Mouse (Mus musculus) left cerebral cortex, adult 8-10 months (tissue): ENCODE data around the gene Zfp346. TPM values are rescaled to one million over a fixed set of nuclear protein-coding genes. Genes with fewer than 3 reads are reported as not detected.
"Not testable (repeated sequence)": the region's sequence is repeated elsewhere in the genome, so short reads cannot be mapped to it uniquely, and the experiment has no call there.

Source experiments
- DNase-seq, 2 experiments: peaks; one replicate each; pipeline ENCODE4 v3.0.0; 2022; ENCODE audit warnings: low spot score in 2 of 2
- total RNA-seq, 4 experiments: library from RNA; stranded (reverse); gene quantifications; 2 replicates each; pipeline ENCODE4 v1.2.4; 2022

Zfp346 gene
- total RNA-seq = 10 to 100 TPM; 41.9 to 46.2 (median 42.5) TPM

DNA sequence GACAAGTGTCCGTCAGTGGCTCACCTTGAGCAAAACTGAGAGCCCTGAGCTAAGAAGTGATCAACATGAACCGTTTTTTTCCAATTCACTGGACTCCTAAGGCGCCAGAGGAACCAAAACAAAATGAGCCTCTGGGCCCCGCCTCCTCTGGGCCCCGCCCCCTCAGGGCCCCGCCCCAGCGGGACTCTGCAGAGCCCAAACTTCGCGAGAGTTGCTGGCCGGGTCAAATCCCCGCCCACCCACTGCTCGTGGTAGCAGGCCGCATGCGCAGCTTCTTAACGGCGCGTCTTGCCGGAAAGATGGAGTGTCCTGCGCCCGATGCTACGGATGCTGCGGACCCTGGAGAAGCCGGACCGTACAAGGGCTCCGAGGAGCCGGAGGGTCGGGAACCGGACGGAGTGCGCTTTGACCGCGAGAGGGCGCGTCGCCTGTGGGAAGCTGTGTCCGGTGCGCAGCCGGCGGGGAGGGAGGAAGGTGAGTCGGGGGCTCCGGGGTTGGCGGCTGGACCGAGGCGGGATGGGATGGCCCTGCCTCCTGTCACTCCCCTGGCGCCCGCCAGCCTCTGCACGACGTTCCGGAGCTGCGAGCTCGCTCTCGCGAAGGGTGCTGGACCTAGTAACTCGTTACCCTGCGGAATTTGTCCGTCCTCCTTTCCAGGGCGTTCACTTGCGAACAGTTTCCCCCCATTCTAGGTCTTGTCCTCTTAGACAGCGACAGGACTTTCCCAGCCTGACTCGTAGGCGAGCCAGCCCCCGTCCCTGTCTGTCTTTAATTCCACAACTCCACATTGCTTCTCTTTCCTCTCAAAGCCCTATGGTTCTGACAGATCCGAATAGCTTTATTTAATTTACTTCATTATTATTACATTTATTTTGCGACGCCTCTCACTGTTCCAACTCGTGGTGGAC, at the start of gene Zfp346:
Gene Zfp346, plus strand, starts transcription at position 267 of the 908 bp plus-strand sequence.
- peak; percentile 83 to 97 for DNase-seq

DNA sequence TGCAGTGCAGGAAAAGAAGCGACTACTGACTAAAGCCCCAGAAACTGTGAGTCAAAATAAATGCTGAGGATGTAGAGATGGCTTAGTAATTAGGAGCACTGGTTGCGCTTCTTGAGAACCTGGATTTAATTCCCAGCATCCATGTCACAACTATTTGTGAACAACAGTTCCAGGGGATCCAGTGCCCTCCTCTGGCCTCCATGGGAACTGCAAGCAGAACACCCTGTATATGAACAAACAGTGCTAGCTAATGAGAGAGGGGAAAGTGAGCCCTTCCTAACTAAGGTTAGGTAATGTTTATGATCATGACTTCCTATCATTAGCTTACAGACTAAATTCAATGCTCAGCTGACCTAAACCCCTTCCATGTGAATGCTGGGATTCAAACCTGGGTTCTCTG, 47.1 kb upstream of the Zfp346 start:
- no peak for DNase-seq

DNA sequence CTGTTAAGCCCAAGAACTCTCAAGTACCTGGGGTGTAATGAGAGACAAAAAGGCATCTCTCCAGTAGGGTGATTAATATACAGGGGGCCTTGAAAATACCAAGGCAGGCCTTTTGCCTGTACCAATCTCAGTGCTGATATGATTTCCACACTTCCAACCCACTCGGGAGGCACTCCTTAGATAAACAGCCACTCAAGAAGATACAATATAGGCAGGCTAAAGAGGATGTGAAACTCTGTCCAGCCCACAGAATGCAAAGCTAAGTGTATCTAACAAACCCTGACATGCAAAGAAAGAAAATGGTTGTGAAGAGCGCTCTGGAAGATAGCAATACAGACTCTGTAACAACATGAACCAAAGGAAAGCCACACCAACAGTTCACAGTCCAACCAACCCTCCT, 41.8 kb upstream of the Zfp346 start:
- no peak for DNase-seq

DNA sequence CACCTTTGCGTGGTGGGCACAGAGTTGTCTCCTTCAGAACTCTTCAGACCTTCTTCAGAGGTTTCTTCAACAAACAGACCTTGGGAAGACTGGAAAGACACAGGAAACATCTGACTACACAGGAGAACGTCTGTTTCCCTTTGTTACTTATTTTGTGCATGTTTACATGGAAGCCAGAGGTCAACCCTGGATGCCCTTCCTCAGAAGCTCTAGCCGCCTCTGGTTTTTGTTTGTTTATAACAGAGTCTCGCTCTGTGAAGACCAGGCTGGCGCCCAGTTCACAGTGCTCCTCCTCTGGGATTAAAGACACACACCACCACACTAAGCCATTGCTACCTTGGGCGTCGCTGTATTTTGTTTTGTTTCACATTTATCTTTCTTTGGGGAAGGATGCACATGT, 35.4 kb upstream of the Zfp346 start:
- DNase-seq = no peak

DNA sequence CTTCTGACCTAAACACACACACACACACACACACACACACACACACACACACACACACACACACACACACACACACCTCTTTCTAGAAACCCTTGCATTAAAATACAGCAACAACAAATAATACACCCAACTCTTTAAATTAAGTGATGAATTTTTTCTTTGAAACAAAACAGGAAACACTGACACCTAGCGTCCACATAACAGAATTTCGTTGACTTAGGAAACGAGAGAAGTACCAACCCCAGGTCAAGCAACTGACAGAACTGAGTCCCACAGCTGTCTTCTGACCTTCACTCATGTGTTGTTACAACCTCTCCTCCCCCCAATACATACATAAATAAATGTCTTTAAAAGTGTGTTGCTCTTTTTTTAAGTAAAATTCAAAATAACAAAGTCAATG, 33.8 kb upstream of the Zfp346 start:
- no peak for DNase-seq

DNA sequence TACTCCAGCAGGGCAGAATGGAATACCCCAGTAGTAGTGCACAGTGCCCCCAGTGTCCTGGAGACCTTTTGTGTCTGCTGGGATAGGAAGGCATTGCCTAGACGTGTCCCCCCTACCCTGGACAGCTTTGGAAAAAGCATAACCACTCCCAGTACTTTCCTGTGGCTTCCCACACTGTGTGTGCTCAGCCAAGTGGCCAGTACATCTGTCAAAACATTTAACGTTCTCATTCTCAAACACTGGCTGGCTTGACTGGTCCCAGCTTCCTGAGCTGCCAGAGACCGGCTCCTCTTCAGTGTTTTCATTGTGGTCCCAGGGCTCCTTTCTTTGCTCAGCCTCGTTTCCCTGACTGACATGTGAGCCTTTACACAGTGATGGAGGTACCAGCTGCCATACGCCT, 29.5 kb upstream of the Zfp346 start:
- no peak for DNase-seq

DNA sequence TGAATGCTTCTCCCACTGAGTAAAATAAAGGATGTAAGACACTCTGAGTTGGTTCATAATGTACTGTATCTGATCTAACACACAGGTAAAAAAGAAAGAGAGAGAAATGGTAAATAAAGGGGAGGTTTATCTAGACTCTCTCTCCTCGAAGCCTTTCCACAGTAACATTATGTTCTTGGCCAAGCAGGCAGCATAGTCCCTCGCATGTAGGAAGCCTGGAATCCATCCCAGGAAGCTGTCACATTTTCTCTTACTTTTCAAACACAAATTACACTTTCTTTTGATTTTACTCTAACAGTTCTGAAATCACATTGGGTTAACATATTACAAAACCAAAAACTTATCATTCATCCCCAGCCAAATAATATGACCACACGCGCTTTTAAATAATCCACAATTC, 12.5 kb upstream of the Zfp346 start:
- DNase-seq = no peak

DNA sequence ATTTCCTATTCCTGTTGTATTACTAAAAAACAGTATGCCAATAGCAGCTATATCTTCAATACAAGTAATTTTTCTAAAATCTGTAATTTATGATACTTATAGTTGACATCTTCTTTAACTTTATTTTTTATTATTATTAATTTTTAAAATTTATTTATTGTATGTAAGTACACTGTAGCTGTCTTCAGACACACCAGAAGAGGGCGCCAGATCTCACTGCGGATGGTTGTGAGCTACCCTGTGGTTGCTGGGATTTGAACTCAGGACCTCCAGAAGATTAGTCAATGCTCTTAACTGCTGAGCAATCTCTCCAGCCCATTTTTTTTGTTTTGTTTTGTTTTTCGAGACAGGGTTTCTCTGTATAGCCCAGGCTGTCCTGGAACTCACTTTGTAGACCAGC, 7.3 kb upstream of the Zfp346 start:
- not testable (repeated sequence) for DNase-seq

DNA sequence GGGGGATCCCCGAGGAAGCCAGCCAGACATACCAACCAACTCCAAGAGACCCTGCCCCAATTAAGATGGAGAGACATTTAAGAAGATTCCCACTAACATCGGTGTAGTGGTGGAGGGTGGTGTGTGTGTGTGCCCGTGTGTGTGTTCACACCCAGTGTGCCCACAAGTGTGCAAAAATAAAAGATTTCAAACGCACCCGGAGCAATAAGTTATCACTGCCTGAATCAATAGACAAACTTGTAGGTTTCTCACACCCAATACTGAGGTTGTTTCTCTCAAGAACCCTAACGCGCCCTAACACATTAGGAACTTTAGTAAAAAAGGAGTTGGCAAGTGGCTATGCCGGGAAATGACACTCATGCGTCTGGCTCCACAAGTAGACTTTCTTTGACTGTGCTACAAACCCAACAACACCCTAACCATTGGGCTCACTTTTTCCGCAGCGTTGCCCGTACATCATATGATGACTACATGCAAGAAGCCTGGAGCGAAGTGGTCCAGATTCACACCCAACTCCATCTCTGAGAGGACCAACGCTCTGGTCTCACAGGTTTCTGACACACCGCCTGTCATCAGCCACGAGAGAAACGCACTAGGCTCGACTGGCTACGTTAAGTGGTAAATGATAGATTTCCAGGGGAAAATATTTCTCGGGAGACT, 5.9 kb upstream of the Zfp346 start:
- peak; percentile 16 to 21 for DNase-seq

DNA sequence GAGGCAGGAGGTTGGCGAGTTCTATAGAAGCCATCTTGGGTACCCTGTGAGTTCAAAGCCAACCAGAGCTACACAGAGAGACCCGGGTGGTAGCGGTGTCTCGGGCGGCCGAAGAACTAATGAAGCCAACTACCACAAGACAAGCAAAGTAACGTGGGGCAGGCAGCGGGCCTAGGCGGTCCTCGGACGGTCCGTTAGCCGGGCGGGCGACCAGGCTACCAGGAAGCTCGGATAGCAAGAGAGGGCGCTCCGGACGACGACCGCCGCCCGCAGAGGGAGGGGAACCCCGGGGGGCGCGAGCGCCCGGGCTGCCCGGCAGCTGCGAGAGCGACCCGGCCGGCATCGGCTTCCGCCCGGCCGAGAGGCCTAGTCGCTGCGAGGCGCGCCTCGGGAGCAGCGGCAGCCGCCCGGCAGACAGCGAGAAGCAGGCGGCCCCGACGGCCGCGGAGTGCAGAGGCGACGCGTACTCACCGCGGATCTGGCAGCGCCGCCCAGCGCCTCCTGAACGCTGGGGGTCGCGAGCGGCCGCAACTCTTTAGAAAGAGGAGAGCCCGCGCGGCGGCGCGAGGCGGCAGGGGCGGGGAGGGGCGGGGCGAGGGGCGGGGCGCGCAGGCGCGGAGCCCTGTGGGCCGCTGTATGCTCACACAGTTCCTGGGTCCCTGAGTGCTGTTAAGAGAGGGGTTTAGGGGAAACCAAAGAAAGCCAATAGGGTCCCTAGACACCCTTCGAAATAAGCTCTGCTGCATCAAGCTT, 5.2 kb upstream of the Zfp346 start, which contains the start of gene Uimc1:
Gene Uimc1, minus strand, starts transcription at position 575 of the 753 bp plus-strand sequence.
- DNase-seq = peak; percentile 56 to 76

DNA sequence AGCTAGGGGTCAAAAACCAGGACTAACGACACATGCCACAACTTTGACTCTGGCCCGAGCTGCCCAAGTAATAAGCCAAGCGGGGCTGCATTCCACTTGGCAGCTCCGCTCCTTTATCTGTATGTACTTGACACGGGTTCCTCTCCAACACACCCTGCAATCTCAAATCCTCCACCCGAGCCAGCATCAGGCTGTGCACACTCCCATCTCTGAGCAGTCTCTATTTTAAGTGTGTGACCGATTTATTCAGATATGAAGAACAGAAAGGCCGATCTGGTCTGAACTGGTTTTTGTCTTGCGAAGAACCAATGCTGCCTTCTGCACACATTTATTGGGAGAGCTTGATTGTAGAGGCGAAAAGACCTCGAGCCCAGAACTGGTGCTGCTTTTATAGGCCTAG, 3.5 kb upstream of the Zfp346 start:
- DNase-seq = no peak

DNA sequence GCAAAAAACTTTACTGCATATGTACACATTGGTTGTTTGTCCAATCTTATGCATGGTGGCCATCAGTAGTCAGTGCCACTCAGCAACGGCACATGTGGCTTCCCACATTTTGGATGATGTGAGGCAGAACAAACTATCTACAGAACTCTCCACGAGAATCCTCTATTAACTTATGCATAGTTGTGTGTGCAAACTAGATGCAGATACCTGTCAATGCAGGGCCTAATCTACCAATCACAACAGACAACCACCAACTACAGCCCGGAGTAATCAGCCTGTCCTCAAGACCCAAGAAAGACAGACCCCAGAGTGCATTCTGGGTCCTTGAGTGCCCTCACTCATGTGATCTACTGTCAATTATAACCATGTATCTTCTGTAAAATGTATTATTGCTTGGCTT, 2.7 kb upstream of the Zfp346 start:
- no peak for DNase-seq

DNA sequence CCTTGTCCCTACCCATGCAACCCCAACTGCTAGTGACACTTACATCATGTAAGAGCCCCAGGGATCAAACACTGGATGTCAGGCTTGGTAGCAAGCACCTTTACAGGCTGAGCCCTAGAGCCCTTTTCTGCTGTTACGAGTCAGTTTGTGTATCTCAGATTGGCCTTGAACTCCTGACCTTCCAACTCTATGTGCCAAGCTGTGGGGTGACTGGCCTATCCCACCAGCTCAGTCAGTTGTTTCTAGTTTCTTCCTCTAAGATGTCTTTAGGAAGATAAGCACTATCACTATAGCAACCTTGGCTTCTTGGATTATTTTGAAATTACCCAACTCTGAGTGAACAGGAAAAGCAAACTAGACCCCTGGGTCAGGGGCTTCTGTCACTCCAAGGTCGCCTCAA, 1.8 kb upstream of the Zfp346 start:
- DNase-seq = no peak

DNA sequence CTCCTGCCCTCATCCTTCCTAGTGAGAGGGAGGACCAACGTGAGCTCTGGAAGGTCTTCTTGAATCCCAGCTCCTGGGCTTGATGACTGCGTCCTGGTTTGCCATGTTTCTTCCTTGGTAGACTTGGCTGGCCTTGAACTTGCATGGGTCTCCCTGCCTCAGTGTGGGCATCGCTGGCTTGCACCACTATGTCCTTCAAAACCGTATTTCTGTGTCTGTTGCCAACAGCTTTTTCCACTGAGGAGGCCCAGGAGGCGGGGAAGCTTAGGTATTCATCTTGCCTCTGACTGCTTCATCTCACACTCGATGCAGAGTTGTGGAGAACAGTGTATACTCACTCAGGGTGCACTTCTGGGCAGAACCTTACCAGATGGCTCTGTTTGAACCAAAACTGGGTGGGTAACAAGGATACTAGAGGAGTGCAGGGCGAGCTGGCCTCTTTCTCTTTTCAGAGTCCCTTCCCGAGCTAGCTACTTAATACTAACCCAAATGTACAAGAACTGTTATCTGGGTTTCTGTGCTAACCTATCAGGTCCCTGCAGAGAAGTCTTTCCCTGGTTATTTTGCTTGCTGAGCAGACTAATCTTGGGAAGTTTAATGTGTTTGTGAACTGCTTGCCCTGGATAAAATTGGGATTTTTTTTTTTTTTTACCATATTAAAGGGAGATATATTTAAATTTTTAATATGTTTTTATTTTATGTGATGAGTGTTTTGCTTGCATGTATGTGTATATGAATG, 1.0 kb downstream of the Zfp346 start:
- no peak for DNase-seq

DNA sequence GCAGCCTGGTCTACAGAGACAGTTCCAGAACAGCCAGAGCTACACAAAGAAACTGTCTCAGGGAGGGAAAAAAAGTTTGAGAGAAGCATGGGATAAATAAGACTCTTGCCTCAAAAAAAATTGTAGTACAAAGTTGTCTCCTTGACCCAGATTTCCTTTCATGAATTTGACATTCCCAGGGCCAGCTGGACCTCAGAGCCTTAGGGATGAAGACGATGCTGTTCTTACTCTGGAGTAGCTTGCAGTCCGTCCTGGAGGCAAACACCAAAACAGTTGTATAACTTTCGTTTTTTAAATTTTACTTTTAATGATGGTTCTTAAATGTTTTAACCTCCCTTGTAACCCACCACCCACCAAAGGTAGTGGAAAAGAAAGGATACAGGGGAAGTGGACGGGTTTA, 2.0 kb downstream of the Zfp346 start:
- no peak for DNase-seq

DNA sequence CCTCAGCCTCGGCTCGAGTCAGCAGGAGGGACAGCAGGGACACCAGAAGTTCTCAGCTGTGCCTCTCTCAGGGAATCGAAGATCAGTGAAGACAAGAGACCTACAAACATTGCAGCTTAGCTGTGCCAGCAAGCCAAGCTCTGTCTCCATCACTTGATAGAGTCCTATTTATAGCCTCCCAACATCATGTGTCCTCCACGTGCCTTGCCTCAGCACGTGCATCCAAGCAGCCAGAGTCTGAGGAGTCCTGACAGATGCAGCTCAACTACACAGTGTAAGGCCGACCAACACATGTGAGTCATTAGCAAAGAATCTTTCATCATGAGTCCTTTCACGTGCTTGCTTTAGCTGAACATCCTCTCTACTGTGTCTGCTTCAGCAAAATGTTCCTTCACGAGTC, 2.6 kb downstream of the Zfp346 start:
- DNase-seq = peak in 1 of 2 experiments; percentile 56

DNA sequence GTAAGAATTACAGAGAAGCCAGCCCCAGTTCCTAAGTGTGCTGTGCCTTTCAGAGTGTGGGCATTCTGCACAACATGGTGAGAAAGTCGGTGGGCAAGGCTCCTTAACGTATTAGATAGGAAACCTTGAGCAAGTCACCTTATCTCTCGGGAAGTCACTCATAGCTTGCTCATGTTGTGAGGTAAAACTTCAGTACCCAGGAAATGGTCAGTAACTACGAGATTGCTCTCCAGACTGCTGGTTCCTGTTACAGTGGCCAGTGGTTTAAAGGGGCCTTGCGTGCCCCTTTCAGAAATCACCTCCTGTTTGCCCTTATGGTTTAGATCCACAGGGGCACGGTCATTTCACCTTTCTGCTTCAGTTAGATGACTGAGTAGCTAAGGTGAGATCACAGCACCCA, 9.3 kb downstream of the Zfp346 start:
- no peak for DNase-seq

DNA sequence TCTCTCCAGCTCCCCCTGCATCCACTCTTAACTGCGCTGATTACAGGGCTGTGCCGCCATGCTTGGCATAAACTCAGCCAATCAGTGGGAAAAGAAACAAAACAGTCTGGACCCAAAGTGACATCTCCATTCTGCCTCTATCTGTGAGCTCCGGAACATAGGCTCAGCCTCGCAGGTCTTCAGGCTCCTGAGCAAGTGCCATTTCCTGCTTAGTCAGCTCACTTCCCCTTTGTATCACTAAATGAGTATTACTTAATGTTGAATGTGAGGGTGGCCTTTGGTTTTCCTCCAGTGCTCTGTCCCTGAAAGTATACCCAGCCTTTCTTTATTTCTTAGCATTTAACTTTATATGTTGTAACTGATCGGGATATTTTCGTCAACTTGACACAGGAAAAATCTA, 19.8 kb downstream of the Zfp346 start:
- no peak for DNase-seq

DNA sequence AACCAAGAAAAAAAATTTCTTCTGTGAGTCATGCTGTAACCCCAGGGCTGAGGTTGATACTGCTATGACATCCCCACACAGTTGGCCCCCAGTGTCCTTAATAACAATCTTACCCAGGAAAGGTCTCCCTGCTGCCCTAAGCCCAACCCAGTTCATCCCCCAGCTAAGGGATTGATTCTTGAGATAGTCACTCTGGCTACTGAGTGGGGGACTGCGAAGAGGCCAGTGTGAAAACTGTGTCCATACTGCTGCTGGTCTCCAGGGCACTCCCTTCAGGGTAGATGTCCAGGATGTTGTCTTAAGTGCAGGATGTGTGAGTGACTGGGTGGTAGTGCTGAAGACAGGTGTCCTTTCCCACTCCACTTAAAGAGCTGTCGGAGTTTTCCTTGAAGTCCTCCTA, 28.3 kb downstream of the Zfp346 start, which contains the start of gene Gm17617:
Gene Gm17617, minus strand, starts transcription at position 101 of the 400 bp plus-strand sequence.
- DNase-seq = no peak

DNA sequence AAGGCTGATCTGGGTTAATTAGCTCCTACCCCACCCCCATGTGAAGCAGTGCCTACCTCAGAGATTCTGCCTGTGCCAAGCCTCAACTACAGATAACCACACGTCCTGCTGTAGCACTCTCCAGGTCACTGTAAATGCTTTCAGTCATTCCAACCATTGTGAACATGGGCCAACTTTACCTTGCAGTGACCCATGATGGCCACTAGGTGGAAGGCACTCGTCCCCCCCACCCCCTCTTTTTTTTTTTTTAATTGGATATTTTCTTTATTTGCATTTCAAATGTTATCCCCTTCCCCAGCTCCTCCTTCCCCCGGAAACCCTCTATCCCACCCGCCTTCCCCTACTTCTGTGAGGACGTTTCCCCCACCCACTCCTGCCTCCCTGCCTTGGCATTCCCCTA, 30.3 kb downstream of the Zfp346 start:
- DNase-seq = no peak

DNA sequence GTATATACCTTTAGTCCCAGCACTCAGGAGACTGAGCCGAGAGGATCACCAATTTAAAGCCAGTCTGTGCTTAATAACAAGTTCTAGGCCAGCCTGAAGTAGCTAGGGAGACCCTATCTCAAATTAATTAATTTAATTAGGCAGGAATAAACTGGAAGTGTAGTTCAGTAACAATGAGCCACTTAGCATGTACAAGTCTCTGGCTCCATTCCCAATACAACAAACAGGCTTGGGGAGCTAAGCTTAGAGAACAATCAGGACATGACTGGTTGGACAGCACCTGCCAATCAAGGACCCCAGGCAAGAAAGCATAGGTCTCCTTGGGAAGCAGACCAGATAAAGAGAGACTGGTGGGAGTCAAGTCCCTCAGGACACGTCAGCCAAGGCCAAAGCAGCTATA, 35.2 kb downstream of the Zfp346 start:
- DNase-seq = no peak
